Mouse (Mus musculus): ENCODE data around the gene Il1r1.

GRCm38 (mm10) chr1:40262441-40263121 lies 37.7 kb downstream of the Il1r1 start:
- TF ChIP-seq CTCF (IDR thresholded peaks at IDR 0.05; ENCODE audit: extremely low read depth, insufficient read depth, low read length), result no peak
- no peak for TF ChIP-seq POLR2A (IDR thresholded peaks at IDR 0.05; ENCODE audit: extremely low read depth, insufficient read depth, low read length)
